Mouse (Mus musculus): ENCODE results near the gene Ttc28. TPM values are rescaled to one million over a fixed set of nuclear protein-coding genes. Genes with fewer than 3 reads are reported as not detected.
"Not testable (repeated sequence)": the region's sequence is repeated elsewhere in the genome, so short reads cannot be mapped to it uniquely, and the experiment has no call there.

Ttc28 gene
- polyA plus RNA-seq, 1 experiment from 2014 or later = 0.85 TPM

GRCm38 (mm10) chr5:110875286-110875685 is 4.3 kb upstream of the Ttc28 start:
- Histone ChIP-seq H3K4me2 (ENCODE audit: low read depth, low read length) (no peak overlapping the region), H3K9me3 (replicated peaks; ENCODE audit: control insufficient read depth, low read length) (no peaks in the 10 kb centered on the region), H3K9ac (ENCODE audit: low read depth, low read length) (no peak overlapping the region), H3K36me3 (ENCODE audit: control insufficient read depth, insufficient read depth) (peaks cover 20% of the 10 kb centered on the region), H3K4me3 (ENCODE audit: low read depth, low read length) (no peak overlapping the region), H3K4me1 (ENCODE audit: control insufficient read depth, low read depth, low read length) (peaks cover 7% of the 10 kb centered on the region), H3K27me3 (ENCODE audit: control insufficient read depth, insufficient read depth, low read depth, low read length) (no peaks in the 10 kb centered on the region), H3K27ac (ENCODE audit: low read length) (no peak overlapping the region)
- 90% methylated on average over 1 of the region's 1 CpGs for WGBS (ENCODE audit: insufficient replicate concordance)
- ATAC-seq (ENCODE audit: low read depth) = no peak

DNA sequence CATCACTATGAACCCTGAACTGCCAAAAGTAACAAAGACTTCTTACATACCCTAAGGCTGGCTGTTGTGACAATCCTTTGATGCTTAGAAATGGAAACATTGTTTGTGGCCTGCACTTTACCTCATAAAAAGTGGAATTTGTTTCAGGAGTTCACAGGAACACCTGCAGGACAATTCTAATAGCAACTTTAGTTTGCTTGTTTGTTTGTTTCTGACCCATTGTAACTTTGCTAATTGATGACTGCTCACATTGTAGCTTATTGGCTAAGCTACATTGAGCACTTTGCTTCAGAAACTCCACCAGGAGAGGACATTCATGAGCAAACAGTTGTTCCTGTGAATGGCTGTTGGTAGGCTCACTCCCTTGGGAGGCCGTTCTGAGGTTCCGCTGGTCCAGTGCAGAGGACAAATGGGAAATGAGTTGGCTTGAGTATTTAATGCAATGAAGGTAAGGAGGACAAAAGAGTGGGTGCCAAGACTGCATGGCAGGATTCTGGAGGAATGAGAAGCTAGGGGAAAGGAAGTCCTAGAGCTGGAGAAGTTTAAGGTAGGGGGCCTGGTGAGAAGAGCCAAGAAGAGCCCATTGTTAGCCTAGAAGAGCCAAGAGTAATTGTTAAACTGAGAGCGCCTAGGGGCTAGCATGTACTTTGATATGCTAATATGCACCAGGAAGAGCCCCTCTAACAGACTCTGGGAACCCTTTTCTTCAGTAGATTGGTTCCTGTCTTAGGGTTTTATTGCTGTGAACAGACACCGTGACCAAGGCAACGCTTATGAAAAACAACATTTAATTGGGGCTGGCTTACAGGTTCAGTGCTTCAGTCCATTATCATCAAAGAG is 1.7 kb upstream of the Ttc28 start:
- Histone ChIP-seq H3K9me3 (replicated peaks; ENCODE audit: control insufficient read depth, low read length) (no peaks in the 10 kb centered on the region), H3K27me3 (ENCODE audit: control insufficient read depth, insufficient read depth, low read depth, low read length) (no peaks in the 10 kb centered on the region), H3K9ac (ENCODE audit: low read depth, low read length) (no peak overlapping the region), H3K27ac (ENCODE audit: low read length) (no peak overlapping the region), H3K36me3 (ENCODE audit: control insufficient read depth, insufficient read depth) (peaks cover 10% of the 10 kb centered on the region; the same call in 1 of the 2 replicates), H3K4me2 (ENCODE audit: low read depth, low read length) (no peak overlapping the region), H3K4me3 (ENCODE audit: low read depth, low read length) (no peak overlapping the region), H3K4me1 (ENCODE audit: control insufficient read depth, low read depth, low read length) (peaks cover 10% of the 10 kb centered on the region)
- ATAC-seq (ENCODE audit: low read depth) = no peak
- WGBS (ENCODE audit: insufficient replicate concordance) = 88% methylated on average over 5 of the region's 5 CpGs

- H3K4me3 ChIP-seq (ENCODE audit: low read depth, low read length); H3K4me2 ChIP-seq (ENCODE audit: low read depth, low read length); H3K36me3 ChIP-seq (ENCODE audit: control insufficient read depth, insufficient read depth); H3K4me1 ChIP-seq (ENCODE audit: control insufficient read depth, low read depth, low read length); ATAC-seq (ENCODE audit: low read depth); H3K27me3 ChIP-seq (ENCODE audit: control insufficient read depth, insufficient read depth, low read depth, low read length); H3K9me3 ChIP-seq (replicated peaks; ENCODE audit: control insufficient read depth, low read length); H3K27ac ChIP-seq (ENCODE audit: low read length); H3K9ac ChIP-seq (ENCODE audit: low read depth, low read length): not testable (repeated sequence)
- 84% methylated on average over 1 of the region's 1 CpGs for WGBS (ENCODE audit: insufficient replicate concordance)
These were observed 1.1 kb upstream of the Ttc28 start for GRCm38 (mm10) chr5:110878526-110878925.

GRCm38 (mm10) chr5:110879042-110879441 is 561 bp upstream of the Ttc28 start:
- H3K9me3 ChIP-seq (replicated peaks; ENCODE audit: control insufficient read depth, low read length) = no peaks in the 10 kb centered on the region
- no peak overlapping the region for H3K27ac ChIP-seq (ENCODE audit: low read length)
- no peak for ATAC-seq (ENCODE audit: low read depth)
- peaks cover 10% of the 10 kb centered on the region for H3K4me1 ChIP-seq (ENCODE audit: control insufficient read depth, low read depth, low read length)
- WGBS (ENCODE audit: insufficient replicate concordance) = 68% methylated on average over 7 of the region's 7 CpGs
- peak overlapping the region; percentile 86 for H3K9ac ChIP-seq (ENCODE audit: low read depth, low read length)
- peak overlapping the region; percentile 99 for H3K4me2 ChIP-seq (ENCODE audit: low read depth, low read length)
- no peaks in the 10 kb centered on the region for H3K27me3 ChIP-seq (ENCODE audit: control insufficient read depth, insufficient read depth, low read depth, low read length)
- peaks cover under 1% of the 10 kb centered on the region; the same call in 1 of the 2 replicates for H3K36me3 ChIP-seq (ENCODE audit: control insufficient read depth, insufficient read depth)
- peak overlapping the region; percentile 84 for H3K4me3 ChIP-seq (ENCODE audit: low read depth, low read length)

GRCm38 (mm10) chr5:110888596-110888995 is 9.0 kb downstream of the Ttc28 start:
- WGBS (ENCODE audit: insufficient replicate concordance) = 74% methylated on average over 4 of the region's 4 CpGs
- no peak for ATAC-seq (ENCODE audit: low read depth)
- Histone ChIP-seq H3K9ac (ENCODE audit: low read depth, low read length) (no peak overlapping the region), H3K4me1 (ENCODE audit: control insufficient read depth, low read depth, low read length) (no peaks in the 10 kb centered on the region), H3K27ac (ENCODE audit: low read length) (no peak overlapping the region), H3K9me3 (replicated peaks; ENCODE audit: control insufficient read depth, low read length) (no peaks in the 10 kb centered on the region), H3K27me3 (ENCODE audit: control insufficient read depth, insufficient read depth, low read depth, low read length) (no peaks in the 10 kb centered on the region), H3K4me2 (ENCODE audit: low read depth, low read length) (no peak overlapping the region), H3K36me3 (ENCODE audit: control insufficient read depth, insufficient read depth) (no peaks in the 10 kb centered on the region), H3K4me3 (ENCODE audit: low read depth, low read length) (no peak overlapping the region)

GRCm38 (mm10) chr5:110889945-110890344 is 10.3 kb downstream of the Ttc28 start:
- 54% methylated on average over 1 of the region's 1 CpGs for WGBS (ENCODE audit: insufficient replicate concordance)
- Histone ChIP-seq H3K9ac (ENCODE audit: low read depth, low read length) (no peak overlapping the region), H3K36me3 (ENCODE audit: control insufficient read depth, insufficient read depth) (no peaks in the 10 kb centered on the region), H3K4me1 (ENCODE audit: control insufficient read depth, low read depth, low read length) (no peaks in the 10 kb centered on the region), H3K27me3 (ENCODE audit: control insufficient read depth, insufficient read depth, low read depth, low read length) (no peaks in the 10 kb centered on the region), H3K4me3 (ENCODE audit: low read depth, low read length) (no peak overlapping the region), H3K27ac (ENCODE audit: low read length) (no peak overlapping the region), H3K9me3 (replicated peaks; ENCODE audit: control insufficient read depth, low read length) (no peaks in the 10 kb centered on the region), H3K4me2 (ENCODE audit: low read depth, low read length) (no peak overlapping the region)
- no peak for ATAC-seq (ENCODE audit: low read depth)

DNA sequence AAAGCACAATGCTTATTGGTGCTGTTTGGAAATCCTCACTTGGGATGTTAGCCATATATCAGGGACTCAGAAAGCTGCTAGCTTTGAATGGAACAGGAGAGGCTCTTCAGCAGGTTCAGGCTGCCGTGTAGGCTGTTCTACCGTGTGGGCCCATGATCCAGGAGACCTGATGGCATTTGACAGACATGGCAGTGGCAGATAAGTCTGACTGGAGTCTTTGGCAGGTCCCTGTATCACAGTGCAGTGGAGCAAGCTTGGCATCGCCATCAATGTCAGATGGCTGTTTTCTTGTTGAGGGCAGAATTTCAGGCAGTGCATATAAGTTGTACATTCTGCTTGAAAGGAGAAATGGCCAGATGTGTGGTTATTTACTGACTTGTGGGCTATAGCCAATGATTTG is 11.0 kb downstream of the Ttc28 start:
- no peak overlapping the region for H3K27ac ChIP-seq (ENCODE audit: low read length)
- no peak overlapping the region for H3K9ac ChIP-seq (ENCODE audit: low read depth, low read length)
- H3K9me3 ChIP-seq (replicated peaks; ENCODE audit: control insufficient read depth, low read length) = no peaks in the 10 kb centered on the region
- no peaks in the 10 kb centered on the region for H3K4me1 ChIP-seq (ENCODE audit: control insufficient read depth, low read depth, low read length)
- H3K27me3 ChIP-seq (ENCODE audit: control insufficient read depth, insufficient read depth, low read depth, low read length) = no peaks in the 10 kb centered on the region
- 65% methylated on average over 3 of the region's 3 CpGs for WGBS (ENCODE audit: insufficient replicate concordance)
- H3K4me3 ChIP-seq (ENCODE audit: low read depth, low read length) = no peak overlapping the region
- H3K4me2 ChIP-seq (ENCODE audit: low read depth, low read length) = no peak overlapping the region
- no peak for ATAC-seq (ENCODE audit: low read depth)
- no peaks in the 10 kb centered on the region for H3K36me3 ChIP-seq (ENCODE audit: control insufficient read depth, insufficient read depth)

GRCm38 (mm10) chr5:110897114-110897788 is 17.6 kb downstream of the Ttc28 start:
- Histone ChIP-seq H3K36me3 (ENCODE audit: control insufficient read depth, insufficient read depth) (no peaks in the 10 kb centered on the region), H3K27me3 (ENCODE audit: control insufficient read depth, insufficient read depth, low read depth, low read length) (no peaks in the 10 kb centered on the region), H3K9me3 (replicated peaks; ENCODE audit: control insufficient read depth, low read length) (no peaks in the 10 kb centered on the region), H3K4me3 (ENCODE audit: low read depth, low read length) (no peak overlapping the region), H3K4me1 (ENCODE audit: control insufficient read depth, low read depth, low read length) (no peaks in the 10 kb centered on the region), H3K4me2 (ENCODE audit: low read depth, low read length) (no peak overlapping the region), H3K27ac (ENCODE audit: low read length) (no peak overlapping the region), H3K9ac (ENCODE audit: low read depth, low read length) (no peak overlapping the region)
- 51% methylated on average over 7 of the region's 7 CpGs for WGBS (ENCODE audit: insufficient replicate concordance)
- ATAC-seq (ENCODE audit: low read depth) = no peak

DNA sequence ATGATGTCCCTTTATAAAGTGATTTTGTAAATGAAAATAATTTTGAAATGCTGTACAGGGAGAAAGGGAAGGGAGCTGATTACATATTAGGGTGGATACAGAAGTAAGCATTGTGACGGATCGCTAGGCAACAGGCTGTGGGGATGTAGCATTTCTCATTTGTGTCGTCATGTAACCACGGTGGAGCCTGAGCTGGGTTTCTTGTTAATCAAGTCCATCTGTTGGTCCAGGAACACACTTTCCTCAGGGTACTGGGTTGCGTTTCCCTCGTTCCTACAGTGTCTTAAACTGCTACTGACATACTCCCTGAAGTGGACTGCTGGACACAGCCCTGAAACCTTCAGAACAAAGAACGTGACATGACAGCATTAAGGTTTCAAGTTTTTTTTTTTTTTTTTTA is 18.6 kb downstream of the Ttc28 start:
- 72% methylated on average over 7 of the region's 7 CpGs for WGBS (ENCODE audit: insufficient replicate concordance)
- no peaks in the 10 kb centered on the region for H3K27me3 ChIP-seq (ENCODE audit: control insufficient read depth, insufficient read depth, low read depth, low read length)
- H3K9me3 ChIP-seq (replicated peaks; ENCODE audit: control insufficient read depth, low read length) = no peaks in the 10 kb centered on the region
- no peak overlapping the region for H3K27ac ChIP-seq (ENCODE audit: low read length)
- no peaks in the 10 kb centered on the region for H3K4me1 ChIP-seq (ENCODE audit: control insufficient read depth, low read depth, low read length)
- H3K4me3 ChIP-seq (ENCODE audit: low read depth, low read length) = no peak overlapping the region
- H3K36me3 ChIP-seq (ENCODE audit: control insufficient read depth, insufficient read depth) = no peaks in the 10 kb centered on the region
- H3K4me2 ChIP-seq (ENCODE audit: low read depth, low read length) = no peak overlapping the region
- no peak for ATAC-seq (ENCODE audit: low read depth)
- no peak overlapping the region for H3K9ac ChIP-seq (ENCODE audit: low read depth, low read length)

All from liver, embryonic 16.5 days (tissue).